Mouse (Mus musculus) left cerebral cortex, adult 18-20 months (tissue): Measurements from ENCODE around the gene Galnt5. TPM values are rescaled to one million over a fixed set of nuclear protein-coding genes. Genes with fewer than 3 reads are reported as not detected.
A peak's percentile ranks its signal among the peaks of the same experiment; 100 is the strongest.

Source experiments
- DNase-seq, 2 experiments: peaks; one replicate each; pipeline ENCODE4 v3.0.0; 2021 to 2022; ENCODE audit warnings: low spot score in 2 of 2, mixed read lengths in 1 of 2
- long read RNA-seq, 2 experiments: library from polyadenylated mRNA; stranded (forward); transcript quantifications; one replicate each; pipeline ENCODE4 v2.0.0; 2021
- total RNA-seq, 2 experiments: library from RNA; stranded (reverse); gene quantifications; 2 replicates each; pipeline ENCODE4 v1.2.3; 2021

The Galnt5 gene
- total RNA-seq, result not detected
- long read RNA-seq, experiment 1, result 0 reads
- long read RNA-seq, experiment 2, result 0 reads

GRCm38 (mm10) chr2:57997752-57998430 is at the start of gene Galnt5:
Gene Galnt5, plus strand, starts transcription at chr2:57997884.
- no peak for DNase-seq

GRCm38 (mm10) chr2:57951620-57952019 is 46.1 kb upstream of the Galnt5 start:
- no peak for DNase-seq

- DNase-seq, result peak; percentile 2 to 16
Measured at GRCm38 (mm10) chr2:57960786-57961185, 36.9 kb upstream of the Galnt5 start.

DNA sequence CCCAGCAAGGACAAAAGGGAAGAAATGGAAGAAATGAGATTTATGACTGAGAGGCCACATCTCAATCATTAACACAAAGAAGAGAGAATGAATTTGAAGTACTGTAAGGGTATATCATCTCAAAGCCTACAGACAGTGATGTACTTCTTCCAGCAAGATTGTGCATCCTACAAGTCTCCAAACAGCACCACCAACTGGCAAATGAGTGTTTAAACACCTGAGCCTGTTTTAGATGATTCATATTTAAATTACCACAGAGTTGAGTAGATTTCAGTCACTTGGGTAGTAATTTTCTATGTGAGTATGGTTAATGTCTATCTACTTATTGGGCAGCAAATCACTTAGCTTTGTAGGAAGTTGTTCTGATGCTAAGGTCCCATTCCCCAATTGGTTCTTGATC is 15.4 kb upstream of the Galnt5 start:
- DNase-seq, result no peak

DNA sequence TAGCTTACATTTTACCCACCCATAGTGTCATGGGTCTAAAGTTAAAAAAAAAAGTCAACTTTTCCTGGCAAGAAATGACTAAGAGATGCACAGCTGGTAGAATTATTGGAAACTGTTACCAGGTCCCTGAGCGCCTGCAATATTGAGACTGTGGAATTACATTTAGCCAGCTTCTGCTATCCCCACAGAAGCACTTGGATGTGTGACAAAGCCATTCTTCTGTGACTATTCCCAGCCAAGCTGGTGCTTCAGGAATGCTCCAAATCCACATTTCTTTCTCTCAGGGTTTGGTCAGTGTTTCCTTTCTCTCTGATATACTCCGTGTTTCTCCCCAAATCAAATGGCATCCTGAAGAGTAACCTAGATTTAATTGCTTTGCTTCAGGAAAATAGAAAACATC is 6.6 kb upstream of the Galnt5 start:
- no peak for DNase-seq

DNA sequence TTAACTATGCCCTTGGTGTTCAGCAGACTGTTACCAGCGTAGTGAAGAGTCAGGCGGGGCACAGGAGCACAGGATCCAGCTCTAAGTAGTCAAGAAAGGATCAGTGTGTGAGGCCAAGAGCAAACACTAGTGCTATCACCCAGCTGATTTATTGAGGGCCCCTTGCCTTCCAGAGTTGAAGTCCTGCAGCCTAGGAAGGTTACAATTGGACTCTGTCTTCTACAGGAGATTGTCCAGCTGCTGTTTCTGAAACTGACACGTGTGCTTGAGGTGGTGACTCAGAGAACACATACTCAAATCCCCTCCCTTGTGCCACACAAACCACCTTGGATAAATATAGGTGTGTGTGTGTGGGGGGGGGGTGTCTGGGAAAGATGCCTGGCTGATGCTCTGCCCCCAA is 3.8 kb downstream of the Galnt5 start:
- no peak for DNase-seq

GRCm38 (mm10) chr2:58007081-58007480 is 9.4 kb downstream of the Galnt5 start:
- no peak for DNase-seq

- no peak for DNase-seq
Measured at GRCm38 (mm10) chr2:58023556-58023955, 25.9 kb downstream of the Galnt5 start.

GRCm38 (mm10) chr2:58026740-58027139 is 29.1 kb downstream of the Galnt5 start:
- DNase-seq, result no peak

DNA sequence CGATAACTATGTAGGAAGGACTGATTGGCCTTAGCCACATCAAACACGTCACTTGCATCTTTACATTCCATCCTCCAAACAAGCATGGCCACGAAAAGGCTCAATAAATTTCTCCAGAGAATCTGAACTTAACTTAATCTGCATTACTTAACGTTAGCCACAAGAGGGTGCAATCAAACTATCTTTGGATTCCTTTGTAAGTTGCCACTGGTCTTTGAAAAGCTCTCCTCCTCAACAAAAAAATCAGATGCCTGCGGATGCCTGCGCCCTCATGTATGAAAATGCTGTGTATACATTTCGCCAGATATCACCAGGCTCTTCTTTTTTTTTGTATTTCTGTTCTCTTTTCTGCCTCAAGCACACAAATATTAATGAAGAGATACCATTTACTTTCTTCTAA is 31.7 kb downstream of the Galnt5 start:
- DNase-seq, result no peak

DNA sequence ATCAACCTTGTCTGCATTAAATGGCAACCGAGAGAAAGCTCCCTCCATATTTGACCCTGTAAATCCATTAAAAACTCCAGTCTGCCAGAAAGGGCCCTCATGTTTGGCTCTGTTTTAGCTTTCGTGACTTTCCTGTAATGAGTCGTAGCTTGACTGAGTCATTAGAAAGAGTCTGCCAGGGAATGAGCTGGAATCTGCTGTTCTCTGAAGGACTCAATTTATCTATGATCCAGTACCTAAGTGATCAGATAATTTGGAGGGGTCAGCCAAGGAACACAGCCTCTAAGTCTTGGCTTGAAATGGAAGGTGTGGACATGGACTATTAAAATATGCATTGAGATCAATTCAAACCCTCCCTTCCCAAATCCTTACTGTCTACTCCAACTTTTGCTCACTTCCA is 33.7 kb downstream of the Galnt5 start:
- no peak for DNase-seq

DNA sequence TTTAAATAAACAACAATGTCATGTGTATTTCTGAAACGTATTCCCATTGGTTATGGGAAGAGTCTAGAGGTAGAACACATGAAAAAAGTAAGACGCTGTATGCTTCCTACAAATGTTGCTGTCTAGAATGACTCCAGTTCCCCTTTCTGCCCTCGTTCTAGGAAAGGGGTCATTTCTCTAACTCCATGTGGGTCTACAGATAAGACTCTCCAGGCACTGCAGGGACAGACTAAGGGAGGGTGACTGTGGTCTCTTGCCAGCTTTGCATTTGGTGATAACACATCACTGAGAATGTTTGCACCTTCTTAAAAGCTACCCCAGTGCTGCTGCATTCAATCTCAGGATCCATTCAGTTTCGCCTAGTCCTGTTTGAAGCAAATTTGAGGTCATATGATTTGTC is 38.0 kb downstream of the Galnt5 start:
- DNase-seq, result no peak

- DNase-seq, result no peak
Measured at GRCm38 (mm10) chr2:58036926-58037325, 39.2 kb downstream of the Galnt5 start.

DNA sequence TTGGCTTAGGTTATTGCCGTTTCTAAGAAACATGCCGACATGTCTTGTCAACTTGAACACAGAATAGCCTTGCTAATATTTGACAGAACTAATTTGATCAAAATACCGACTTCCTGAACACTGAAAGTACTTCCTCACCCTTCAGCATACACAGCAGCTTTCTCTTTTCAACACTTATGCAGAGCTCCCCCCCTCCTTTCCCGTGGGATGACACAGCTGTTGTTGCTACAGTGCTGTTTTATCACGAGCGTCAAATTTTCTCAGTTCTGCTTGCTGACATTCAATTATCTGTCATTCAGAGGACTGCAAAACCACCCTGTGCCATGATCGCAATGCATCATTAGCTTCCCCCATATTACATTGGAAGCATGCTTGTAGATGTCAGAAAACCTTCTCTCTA is 44.2 kb downstream of the Galnt5 start:
- DNase-seq, result peak; percentile 18 to 43

DNA sequence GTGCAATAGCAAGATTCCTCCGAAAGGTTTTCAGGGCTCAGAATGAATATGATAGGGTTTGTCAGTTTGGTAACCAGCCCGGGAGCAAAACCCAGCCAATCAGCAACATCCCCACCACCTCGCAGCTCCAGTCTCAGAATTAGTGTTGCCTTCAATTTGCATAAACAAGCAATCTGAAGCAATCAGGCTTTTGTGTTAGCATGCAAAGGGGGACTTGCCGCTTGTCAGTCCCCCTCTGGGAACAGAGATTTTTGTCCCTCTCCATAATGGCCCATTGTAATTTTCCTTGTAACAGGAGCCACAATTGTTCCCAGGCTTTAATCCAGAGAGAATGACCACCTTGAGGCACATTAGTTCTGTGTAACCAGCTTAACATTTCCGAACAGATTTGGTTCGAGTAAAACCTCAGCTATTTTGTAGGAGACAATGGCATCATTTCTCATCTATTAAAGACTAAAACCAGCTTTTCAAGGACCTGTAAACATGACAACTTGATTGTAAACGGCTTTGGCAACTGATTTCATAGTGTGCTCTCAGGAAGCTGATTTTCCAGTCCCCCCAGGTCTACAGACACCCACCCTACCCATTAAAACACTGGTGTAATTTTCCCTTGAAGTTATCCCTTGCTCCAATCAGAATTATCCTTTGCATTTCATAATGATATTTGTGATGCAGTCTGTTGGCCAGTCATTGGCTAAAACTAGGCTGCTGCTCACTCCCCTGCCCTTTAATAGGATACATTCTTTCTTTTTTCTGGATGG is 55.3 kb downstream of the Galnt5 start, which contains the start of gene Ermn:
Gene Ermn (minus strand): TSS at position 44 of the 761 bp plus-strand sequence.
- no peak for DNase-seq

- DNase-seq, result peak; percentile 56 to 70
Measured at GRCm38 (mm10) chr2:58055383-58055782, 57.7 kb downstream of the Galnt5 start.

DNA sequence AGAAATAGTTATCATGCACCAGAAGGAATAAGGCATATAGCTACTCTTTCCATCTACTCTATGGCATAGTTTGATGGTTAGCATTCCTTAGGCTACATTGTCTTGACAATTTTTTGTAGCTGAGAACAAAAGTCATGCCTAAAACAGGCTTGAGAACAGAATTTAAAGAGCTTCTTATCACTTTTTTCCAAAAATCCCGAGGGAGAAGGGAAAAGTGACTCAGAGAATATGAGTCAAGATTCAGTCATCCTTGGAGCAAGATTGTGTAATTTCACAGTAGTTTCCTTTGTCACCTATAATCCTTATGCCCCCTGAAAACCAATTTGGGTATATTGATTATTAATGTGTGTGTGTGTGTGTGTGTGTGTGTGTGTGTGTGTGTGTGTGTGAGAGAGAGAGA is 82.2 kb downstream of the Galnt5 start:
- no peak for DNase-seq

DNA sequence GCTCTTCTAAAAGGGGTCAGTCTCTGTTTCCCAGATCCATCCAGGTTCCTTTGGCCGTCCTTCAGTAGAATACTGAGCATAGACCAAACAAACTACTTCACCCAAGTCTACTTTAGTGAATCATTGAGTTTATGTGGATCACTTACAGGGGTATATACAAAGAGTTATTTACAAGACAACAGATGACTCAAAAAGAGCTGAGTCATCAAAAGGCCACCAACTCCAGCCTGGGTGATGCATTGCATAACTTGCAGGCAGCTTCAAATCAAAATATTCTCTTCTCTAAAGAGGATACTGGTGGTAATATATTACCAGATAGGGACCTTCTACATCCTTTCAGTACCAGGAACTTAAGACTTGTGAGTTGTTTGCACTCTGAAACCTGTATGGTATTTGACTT is 88.7 kb downstream of the Galnt5 start:
- DNase-seq, result no peak

DNA sequence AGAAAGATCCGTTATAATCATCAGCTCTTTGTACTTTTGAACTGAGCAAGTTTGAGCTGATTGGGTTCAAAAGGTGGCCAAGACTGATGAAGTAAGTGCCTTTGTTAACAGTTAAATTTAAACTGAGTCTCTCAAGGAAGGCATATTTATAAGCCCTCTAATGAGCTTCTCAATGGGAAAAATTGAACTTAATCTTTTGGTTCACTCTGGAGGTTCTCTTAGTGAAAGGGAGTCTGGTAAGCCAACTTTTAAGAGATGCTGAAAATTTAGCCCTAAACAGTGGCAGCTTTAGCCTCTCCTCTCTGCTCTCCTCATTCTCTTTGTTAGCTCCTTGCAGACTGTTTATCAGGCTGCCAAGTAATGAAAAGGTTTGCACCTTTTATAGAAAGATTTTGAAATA is 97.1 kb downstream of the Galnt5 start:
- DNase-seq, result no peak
